Mouse (Mus musculus): ENCODE data around the gene Rxrg.

- TF ChIP-seq CTCF (IDR thresholded peaks at IDR 0.05; ENCODE audit: extremely low read depth, insufficient read depth, low read length) (no peak), POLR2A (IDR thresholded peaks at IDR 0.05; ENCODE audit: extremely low read depth, insufficient read depth, low read length) (no peak)
Measured at GRCm38 (mm10) chr1:167579131-167579530, 19.1 kb upstream of the Rxrg start.

Data from cortical plate, adult 2 months (tissue).